Mouse (Mus musculus): ENCODE results near the gene Dnaaf1. TPM values are rescaled to one million over a fixed set of nuclear protein-coding genes. Genes with fewer than 3 reads are reported as not detected.

The Dnaaf1 gene
- total RNA-seq, 2 experiments from 2014 or later: not detected

- no peak for ATAC-seq (replicated peaks; ENCODE audit: poor library complexity, severe bottlenecking)
Measured at GRCm38 (mm10) chr8:119568951-119569350, 6.1 kb upstream of the Dnaaf1 start.

GRCm38 (mm10) chr8:119569881-119570280, 5.2 kb upstream of the Dnaaf1 start:
- no peak for ATAC-seq (replicated peaks; ENCODE audit: poor library complexity, severe bottlenecking)

GRCm38 (mm10) chr8:119571135-119571534, 3.9 kb upstream of the Dnaaf1 start:
- no peak for ATAC-seq (replicated peaks; ENCODE audit: poor library complexity, severe bottlenecking)

GRCm38 (mm10) chr8:119572411-119572810, 2.6 kb upstream of the Dnaaf1 start:
- ATAC-seq (replicated peaks; ENCODE audit: poor library complexity, severe bottlenecking): no peak

GRCm38 (mm10) chr8:119575366-119575726, 311 bp downstream of the Dnaaf1 start:
- no peak for ATAC-seq (replicated peaks; ENCODE audit: poor library complexity, severe bottlenecking)

- ATAC-seq (replicated peaks; ENCODE audit: poor library complexity, severe bottlenecking): no peak
Measured at GRCm38 (mm10) chr8:119579096-119579495, 4.1 kb downstream of the Dnaaf1 start.

GRCm38 (mm10) chr8:119580441-119581161, 5.6 kb downstream of the Dnaaf1 start:
- ATAC-seq (replicated peaks; ENCODE audit: poor library complexity, severe bottlenecking): no peak

GRCm38 (mm10) chr8:119585901-119586300, 10.9 kb downstream of the Dnaaf1 start:
- ATAC-seq (replicated peaks; ENCODE audit: poor library complexity, severe bottlenecking): peak; percentile 73

GRCm38 (mm10) chr8:119588321-119588720, 13.3 kb downstream of the Dnaaf1 start:
- ATAC-seq (replicated peaks; ENCODE audit: poor library complexity, severe bottlenecking): no peak

- ATAC-seq (replicated peaks; ENCODE audit: poor library complexity, severe bottlenecking): no peak
Measured at GRCm38 (mm10) chr8:119588844-119589243, 13.8 kb downstream of the Dnaaf1 start.

- no peak for ATAC-seq (replicated peaks; ENCODE audit: poor library complexity, severe bottlenecking)
Measured at GRCm38 (mm10) chr8:119590348-119590747, 15.3 kb downstream of the Dnaaf1 start.

- ATAC-seq (replicated peaks; ENCODE audit: poor library complexity, severe bottlenecking): no peak
Measured at GRCm38 (mm10) chr8:119591456-119591855, 16.4 kb downstream of the Dnaaf1 start.

GRCm38 (mm10) chr8:119603771-119604170, 28.7 kb downstream of the Dnaaf1 start:
- no peak for ATAC-seq (replicated peaks; ENCODE audit: poor library complexity, severe bottlenecking)

GRCm38 (mm10) chr8:119604398-119604803, 29.4 kb downstream of the Dnaaf1 start:
- peak; percentile 42; the same call in 1 of the 2 replicates for ATAC-seq (replicated peaks; ENCODE audit: poor library complexity, severe bottlenecking)

GRCm38 (mm10) chr8:119604996-119605395, 30.0 kb downstream of the Dnaaf1 start, which contains the start of gene Taf1c:
TSS of gene Taf1c (minus strand) at chr8:119605222.
- ATAC-seq (replicated peaks; ENCODE audit: poor library complexity, severe bottlenecking): peak; percentile 97

- ATAC-seq (replicated peaks; ENCODE audit: poor library complexity, severe bottlenecking): no peak
Measured at GRCm38 (mm10) chr8:119606224-119606623, 31.2 kb downstream of the Dnaaf1 start.

GRCm38 (mm10) chr8:119612471-119612870, 37.4 kb downstream of the Dnaaf1 start, which contains the start of gene Adad2:
TSS of gene Adad2 (plus strand) at chr8:119612747.
- ATAC-seq (replicated peaks; ENCODE audit: poor library complexity, severe bottlenecking): no peak; the same call in 1 of the 2 replicates

- no peak for ATAC-seq (replicated peaks; ENCODE audit: poor library complexity, severe bottlenecking)
Measured at GRCm38 (mm10) chr8:119615096-119615495, 40.1 kb downstream of the Dnaaf1 start.

- ATAC-seq (replicated peaks; ENCODE audit: poor library complexity, severe bottlenecking): no peak
Measured at GRCm38 (mm10) chr8:119616358-119616757, 41.3 kb downstream of the Dnaaf1 start.

GRCm38 (mm10) chr8:119616811-119617210, 41.8 kb downstream of the Dnaaf1 start:
- ATAC-seq (replicated peaks; ENCODE audit: poor library complexity, severe bottlenecking): no peak

GRCm38 (mm10) chr8:119617586-119617985, 42.6 kb downstream of the Dnaaf1 start:
- no peak for ATAC-seq (replicated peaks; ENCODE audit: poor library complexity, severe bottlenecking)

- ATAC-seq (replicated peaks; ENCODE audit: poor library complexity, severe bottlenecking): no peak
Measured at GRCm38 (mm10) chr8:119618887-119619286, 43.9 kb downstream of the Dnaaf1 start.

Measured in granulocyte monocyte progenitor cell, adult 5-6 weeks (primary cell).